Mouse (Mus musculus) embryonic stem cell, embryonic (primary cell): ENCODE measurements around the gene Fam126b.
"Not testable (repeated sequence)": the region's sequence is repeated elsewhere in the genome, so short reads cannot be mapped to it uniquely, and the experiment has no call there.

Experiments used
- CTCF ChIA-PET, 4 experiments: fragments of 300-600 bp in 2 of 4; fragments of 350-600 bp in 2 of 4; sonication (Branson Sonifier 250); formaldehyde crosslinking; loops; one replicate each; lab custom pipeline; 2022; ENCODE audit warnings: inconsistent platforms in 2 of 4; lab: Charles Lee
- POLR2A ChIA-PET, 4 experiments: fragments of 300-600 bp in 2 of 4; fragments of 350-600 bp in 2 of 4; sonication (Branson Sonifier 250); formaldehyde crosslinking; loops; one replicate each; lab custom pipeline; 2022; ENCODE audit warnings: antibody characterized with exemption in 4 of 4, inconsistent platforms in 1 of 4; lab: Charles Lee

The Fam126b gene

GRCm38 (mm10) chr1:58586171-58586997 is at the start of gene Fam126b, which contains the start of gene Ndufb3:
Gene Fam126b (minus strand): TSS chr1:58586323.
Gene Ndufb3 (plus strand): TSS chr1:58586384.
- ChIA-PET CTCF (interaction anchor here in 1 of 4 experiments (1.7 kb wide), 1 partner anchor 161 kb away, joined by 5 read pairs; no protein-coding TSS in a partner anchor), POLR2A (interaction anchor here in 3 of 4 experiments (0.5 to 2.5 kb wide), 27 partner anchors 10 to 650 kb away, joined by 3 to 16 read pairs (median 3); partner anchors contain the start of genes Orc2 (in 2 of the 3), Als2 (in 1 of the 3), Bzw1 (in 1 of the 3) and Cflar (in 1 of the 3))

GRCm38 (mm10) chr1:58628847-58629246 is 42.7 kb upstream of the Fam126b start:
- CTCF ChIA-PET, POLR2A ChIA-PET: not testable (repeated sequence)

GRCm38 (mm10) chr1:58621996-58622748 is 36.0 kb upstream of the Fam126b start:
- ChIA-PET POLR2A (no interaction called here), CTCF (interaction anchor here in 1 of 4 experiments (0.6 kb wide), 1 partner anchor 963 kb away, joined by 7 read pairs; no protein-coding TSS in a partner anchor)

GRCm38 (mm10) chr1:58621251-58621650 is 35.1 kb upstream of the Fam126b start:
- ChIA-PET CTCF (interaction anchor here in 1 of 4 experiments (0.5 to 1.0 kb wide), 2 partner anchors 126 to 314 kb away, joined by 3 read pairs; no protein-coding TSS in a partner anchor), POLR2A (no interaction called here)

- POLR2A ChIA-PET, result no interaction called here
- CTCF ChIA-PET, result interaction anchor here in 1 of 4 experiments (0.6 kb wide), 1 partner anchor 177 kb away, joined by 3 read pairs; no protein-coding TSS in a partner anchor
Observed at GRCm38 (mm10) chr1:58618766-58619165, 32.6 kb upstream of the Fam126b start.

GRCm38 (mm10) chr1:58617978-58618668 is 32.0 kb upstream of the Fam126b start:
- CTCF ChIA-PET, result no interaction called here
- POLR2A ChIA-PET, result no interaction called here

- ChIA-PET CTCF (no interaction called here), POLR2A (no interaction called here)
Observed at GRCm38 (mm10) chr1:58617076-58617475, 31.0 kb upstream of the Fam126b start.

GRCm38 (mm10) chr1:58616176-58616575 is 30.1 kb upstream of the Fam126b start:
- POLR2A ChIA-PET, result interaction anchor here in 1 of 4 experiments (0.9 kb wide), 1 partner anchor 17 kb away, joined by 3 read pairs; no protein-coding TSS in a partner anchor
- CTCF ChIA-PET, result no interaction called here

- CTCF ChIA-PET, result no interaction called here
- POLR2A ChIA-PET, result interaction anchor here in 1 of 4 experiments (0.9 to 1.0 kb wide), 2 partner anchors 16 to 29 kb away, joined by 3 to 4 read pairs; partner anchors contain the start of genes Fam126b and Ndufb3
Observed at GRCm38 (mm10) chr1:58615146-58615545, 29.0 kb upstream of the Fam126b start.

GRCm38 (mm10) chr1:58614424-58614823 is 28.3 kb upstream of the Fam126b start:
- CTCF ChIA-PET, result no interaction called here
- POLR2A ChIA-PET, result interaction anchor here in 2 of 4 experiments (1.0 kb wide), 2 partner anchors 28 to 63 kb away, joined by 3 to 4 read pairs; partner anchors contain the start of genes Fam126b (in 1 of the 2) and Ndufb3 (in 1 of the 2)

GRCm38 (mm10) chr1:58613786-58614185 is 27.7 kb upstream of the Fam126b start:
- POLR2A ChIA-PET, result interaction anchor here in 1 of 4 experiments (1.0 kb wide), 1 partner anchor 64 kb away, joined by 3 read pairs; no protein-coding TSS in a partner anchor
- CTCF ChIA-PET, result no interaction called here

GRCm38 (mm10) chr1:58610611-58611010 is 24.5 kb upstream of the Fam126b start:
- CTCF ChIA-PET, result no interaction called here
- POLR2A ChIA-PET, result interaction anchor here in 1 of 4 experiments (1.0 to 1.2 kb wide), 2 partner anchors 10 to 136 kb away, joined by 3 read pairs; no protein-coding TSS in a partner anchor

GRCm38 (mm10) chr1:58610166-58610565 is 24.0 kb upstream of the Fam126b start:
- POLR2A ChIA-PET, result interaction anchor here in 1 of 4 experiments (1.0 to 1.2 kb wide), 2 partner anchors 10 to 137 kb away, joined by 3 read pairs; no protein-coding TSS in a partner anchor
- CTCF ChIA-PET, result no interaction called here

GRCm38 (mm10) chr1:58609591-58609990 is 23.5 kb upstream of the Fam126b start:
- CTCF ChIA-PET, result not testable (repeated sequence)

GRCm38 (mm10) chr1:58603738-58604137 is 17.6 kb upstream of the Fam126b start:
- ChIA-PET POLR2A (no interaction called here), CTCF (no interaction called here)

More at GRCm38 (mm10) chr1:58609591-58609990, 23.5 kb upstream of the Fam126b start:
- POLR2A ChIA-PET, result interaction anchor here in 2 of 4 experiments (0.6 to 1.2 kb wide), 3 partner anchors 9 to 137 kb away, joined by 3 read pairs; no protein-coding TSS in a partner anchor

GRCm38 (mm10) chr1:58602681-58603080 is 16.6 kb upstream of the Fam126b start:
- POLR2A ChIA-PET, result interaction anchor here in 1 of 4 experiments (1.3 kb wide), 1 partner anchor 16 kb away, joined by 3 read pairs; no protein-coding TSS in a partner anchor
- CTCF ChIA-PET, result no interaction called here

GRCm38 (mm10) chr1:58587491-58587890 is 1.4 kb upstream of the Fam126b start:
- POLR2A ChIA-PET, result interaction anchor here in 1 of 4 experiments (2.5 kb wide), 1 partner anchor 16 kb away, joined by 12 read pairs; no protein-coding TSS in a partner anchor
- CTCF ChIA-PET, result no interaction called here
